Mouse (Mus musculus) spleen, postnatal 10 days (tissue): ENCODE measurements around the gene Ftsj1.
A peak's percentile ranks its signal among the peaks of the same experiment; 100 is the strongest.

Source experiments
- DNase-seq, 2 experiments: peaks; one replicate each; pipeline ENCODE4 v3.0.0; 2021 to 2022; ENCODE audit warnings: low spot score in 2 of 2

Gene Ftsj1

GRCm38 (mm10) chrX:8252334-8253285, at the start of gene Ftsj1:
Gene Ftsj1 (minus strand): TSS chrX:8252406.
- peak; percentile 73 to 90 for DNase-seq

DNA sequence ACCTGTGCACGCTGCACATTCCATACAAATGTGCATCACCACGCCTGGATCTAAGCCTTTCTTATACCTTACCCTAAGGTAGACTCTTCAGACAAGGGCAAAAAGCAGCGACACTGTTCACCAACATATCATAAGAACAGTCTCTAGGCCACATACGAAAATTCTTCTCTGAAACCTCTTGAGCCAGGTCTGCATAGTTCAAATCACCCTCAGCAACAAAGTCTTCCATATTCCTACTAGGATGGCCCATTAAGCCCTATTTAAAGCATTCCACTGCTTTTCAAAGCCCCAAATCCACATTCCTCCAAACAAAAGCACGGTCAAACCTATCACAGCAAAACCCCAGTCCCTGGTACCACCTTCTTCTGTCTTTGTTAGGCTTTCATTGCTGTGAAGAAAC, 36.4 kb upstream of the Ftsj1 start:
- no peak for DNase-seq

GRCm38 (mm10) chrX:8274056-8274455, 21.9 kb upstream of the Ftsj1 start:
- DNase-seq, result no peak

- DNase-seq, result peak; percentile 44 to 60
Measured at GRCm38 (mm10) chrX:8272000-8272399, 19.8 kb upstream of the Ftsj1 start.

DNA sequence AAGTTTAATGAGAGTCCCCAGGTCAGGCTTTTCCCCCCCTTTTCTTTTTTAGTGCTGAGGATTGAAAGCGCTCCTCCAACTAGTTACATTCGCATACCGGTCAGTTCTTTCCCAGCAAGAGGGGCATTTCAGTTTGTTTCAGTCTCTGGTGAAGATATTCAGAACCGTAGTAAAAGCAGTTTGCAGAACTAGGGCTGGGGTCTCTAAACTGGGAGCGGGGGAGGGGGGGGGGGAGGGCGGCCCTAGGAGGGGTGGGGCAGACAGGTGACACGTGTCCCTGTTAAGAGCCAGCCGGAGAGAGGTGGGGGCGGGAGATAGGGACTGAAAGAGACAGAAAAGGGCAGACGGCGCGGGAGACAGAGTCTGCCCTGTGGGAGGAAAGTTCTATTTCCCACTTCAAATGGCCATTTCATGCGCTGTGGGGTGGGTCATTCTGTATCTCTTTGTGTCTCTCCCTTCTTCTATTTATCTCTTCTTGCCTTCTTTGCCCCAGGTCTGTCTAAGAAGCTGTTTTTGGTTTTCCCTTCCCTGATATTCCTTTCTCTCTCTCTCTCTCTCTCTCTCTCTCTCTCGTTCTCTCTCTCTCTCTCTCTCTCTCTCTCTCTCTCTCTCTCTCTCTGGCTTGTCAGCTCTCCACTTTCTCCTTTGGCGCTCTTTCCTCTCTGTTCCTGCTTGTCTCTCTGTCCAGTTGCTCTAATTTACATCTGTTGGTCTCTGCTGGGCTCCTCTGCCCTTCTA, 19.0 kb upstream of the Ftsj1 start, which contains the start of gene Slc38a5:
Gene Slc38a5 (plus strand): TSS at position 51 of the 738 bp plus-strand sequence.
- DNase-seq, result peak in 1 of 2 experiments; percentile 41

DNA sequence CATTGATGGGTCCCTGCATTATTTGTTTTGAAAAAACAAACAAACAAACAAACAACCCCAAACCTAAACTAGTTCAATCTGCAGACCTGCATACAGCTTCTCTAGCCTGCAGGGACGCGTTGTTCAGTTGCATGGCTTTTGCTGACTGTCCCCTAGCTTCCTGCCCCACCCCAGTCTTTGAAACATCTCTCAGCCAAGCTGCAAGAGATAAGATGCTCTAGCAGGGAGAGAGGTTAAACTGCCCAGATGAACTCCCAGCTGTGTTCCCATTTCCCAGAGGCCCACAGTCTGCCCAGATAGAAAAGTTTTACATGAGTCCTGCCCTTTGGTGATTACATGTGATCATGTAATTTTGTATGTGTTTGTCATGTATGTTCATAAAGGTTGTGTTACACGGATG, 12.0 kb upstream of the Ftsj1 start:
- no peak for DNase-seq

- DNase-seq, result no peak
Measured at GRCm38 (mm10) chrX:8263156-8263804, 11.1 kb upstream of the Ftsj1 start.

DNA sequence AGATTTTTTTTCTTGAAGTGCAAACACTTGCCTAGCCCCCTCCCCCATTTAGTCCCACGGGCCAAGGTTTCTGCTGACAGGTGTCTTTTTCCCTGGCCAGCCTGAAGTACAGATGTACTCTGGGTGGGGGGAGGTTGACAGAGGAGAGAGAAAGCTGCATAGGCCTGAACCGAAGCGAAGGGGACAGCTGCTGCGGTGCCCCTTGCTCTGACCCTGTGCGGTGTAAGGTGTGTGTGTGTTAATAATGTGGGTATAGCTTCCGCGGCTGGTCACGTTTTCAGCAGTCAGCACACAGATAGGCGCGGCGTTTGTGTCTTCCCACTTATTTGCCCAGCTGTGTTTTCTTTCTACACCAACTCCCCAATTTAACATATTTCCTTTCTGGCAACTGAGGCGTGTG, 7.3 kb upstream of the Ftsj1 start:
- DNase-seq, result no peak

DNA sequence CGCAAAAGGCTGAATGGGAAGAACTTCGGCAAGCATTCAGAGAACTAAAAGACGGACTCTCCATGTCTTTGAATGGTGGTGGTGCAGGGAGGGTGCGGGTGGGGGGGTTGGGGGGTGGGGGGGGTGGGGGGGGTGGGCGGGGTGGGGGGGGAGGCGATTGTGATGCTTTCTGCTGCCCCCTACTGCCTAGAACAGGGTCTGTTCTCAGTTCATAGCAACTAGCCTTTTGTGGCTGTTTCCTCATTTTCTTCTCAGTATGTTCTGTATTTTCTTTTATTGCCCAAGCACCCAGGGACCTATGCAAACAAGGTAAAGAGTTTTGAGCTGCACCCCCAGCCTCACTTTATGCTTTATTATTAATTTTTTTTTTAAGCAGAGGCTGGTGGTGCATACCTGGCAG, 3.6 kb upstream of the Ftsj1 start:
- no peak for DNase-seq

DNA sequence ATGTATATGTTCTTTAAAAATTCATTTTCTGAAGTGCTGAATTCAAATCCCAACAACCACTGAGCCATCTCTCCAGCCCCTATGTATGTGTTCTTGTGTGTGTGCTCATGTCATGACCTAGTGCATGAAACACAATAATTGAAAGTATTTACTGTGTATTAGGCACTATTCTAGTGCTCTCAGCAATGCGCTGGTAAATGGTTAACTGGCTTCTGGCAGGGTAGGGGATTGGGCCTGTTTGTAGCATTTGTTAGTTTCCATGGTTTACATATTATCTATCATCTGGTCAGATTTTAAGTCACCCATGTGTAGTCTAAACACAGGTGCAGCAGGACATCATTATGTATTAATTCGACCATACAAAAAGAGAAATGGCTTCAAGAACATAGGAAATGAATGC, 1.5 kb upstream of the Ftsj1 start:
- DNase-seq, result no peak

DNA sequence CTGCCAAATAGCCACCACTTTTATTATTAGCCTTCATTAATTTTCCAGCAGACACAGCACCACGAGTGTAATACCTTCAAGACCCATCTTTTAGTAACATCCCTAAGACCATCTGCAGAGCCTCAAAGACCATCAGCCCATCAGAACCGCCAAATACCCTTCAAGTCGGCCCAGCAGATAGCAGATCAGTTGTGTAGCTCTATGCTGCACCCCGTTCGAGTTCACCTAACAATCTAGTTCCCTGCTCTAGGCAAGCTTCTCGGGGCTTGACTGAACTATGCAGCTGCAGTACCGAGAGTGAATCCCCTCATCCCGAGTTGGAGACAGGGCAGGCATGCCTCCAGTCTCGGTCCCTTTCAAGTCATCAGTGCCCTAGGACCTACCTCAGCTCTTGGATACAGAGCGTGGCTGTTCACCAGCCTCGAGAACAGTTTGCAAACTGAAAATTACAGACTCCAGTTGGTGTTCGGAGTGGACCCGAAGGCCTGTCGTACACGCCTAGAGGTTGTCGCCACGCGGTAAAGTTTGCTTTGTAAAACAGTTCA, 345 bp downstream of the Ftsj1 start:
- DNase-seq, result peak in 1 of 2 experiments; percentile 63

DNA sequence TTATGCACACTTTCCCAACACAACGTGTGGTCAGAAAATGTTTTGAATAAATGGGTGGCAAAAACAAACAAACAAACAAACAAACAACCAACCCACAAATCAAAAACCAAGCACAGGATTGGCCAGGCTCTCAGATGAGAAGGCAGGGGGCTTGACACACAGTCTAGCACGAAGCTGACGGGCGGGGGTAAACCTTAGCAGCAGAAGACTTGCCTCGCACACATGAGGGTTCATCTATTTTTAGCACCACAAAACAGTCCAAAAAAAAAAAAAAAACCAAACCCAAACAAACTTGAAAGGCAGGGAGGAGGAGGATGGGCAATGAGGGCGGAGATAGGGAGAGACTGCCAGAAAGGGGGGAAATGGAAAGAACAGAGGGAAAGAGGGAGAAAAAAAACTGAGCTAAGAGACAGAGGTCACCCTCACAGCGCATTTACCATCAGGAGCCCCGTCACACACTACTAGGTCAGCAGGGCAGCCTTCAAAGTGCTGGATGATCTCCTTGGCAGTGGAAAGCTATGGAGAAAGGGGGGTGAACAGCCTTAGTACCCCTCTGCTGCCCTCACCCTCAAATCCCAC, 3.6 kb downstream of the Ftsj1 start:
- DNase-seq, result no peak

DNA sequence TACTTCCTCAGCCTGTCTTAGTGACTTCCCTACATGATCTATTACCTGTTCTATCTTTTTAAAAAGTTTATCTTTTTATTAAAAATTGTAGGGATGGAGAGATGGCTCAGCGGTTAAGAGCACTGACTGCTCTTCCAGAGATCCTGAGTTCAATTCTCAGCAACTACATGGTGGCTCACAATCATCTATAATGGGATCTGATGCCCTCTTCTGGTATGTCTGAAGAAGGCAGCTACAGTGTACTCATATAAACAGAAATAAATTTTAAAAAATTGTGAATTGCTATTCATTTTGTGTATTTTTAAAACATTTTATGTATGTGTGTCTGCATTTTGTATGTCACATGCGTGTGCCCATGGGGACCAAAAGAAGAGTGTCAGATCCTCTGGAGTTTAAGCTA, 4.5 kb downstream of the Ftsj1 start:
- DNase-seq, result no peak

DNA sequence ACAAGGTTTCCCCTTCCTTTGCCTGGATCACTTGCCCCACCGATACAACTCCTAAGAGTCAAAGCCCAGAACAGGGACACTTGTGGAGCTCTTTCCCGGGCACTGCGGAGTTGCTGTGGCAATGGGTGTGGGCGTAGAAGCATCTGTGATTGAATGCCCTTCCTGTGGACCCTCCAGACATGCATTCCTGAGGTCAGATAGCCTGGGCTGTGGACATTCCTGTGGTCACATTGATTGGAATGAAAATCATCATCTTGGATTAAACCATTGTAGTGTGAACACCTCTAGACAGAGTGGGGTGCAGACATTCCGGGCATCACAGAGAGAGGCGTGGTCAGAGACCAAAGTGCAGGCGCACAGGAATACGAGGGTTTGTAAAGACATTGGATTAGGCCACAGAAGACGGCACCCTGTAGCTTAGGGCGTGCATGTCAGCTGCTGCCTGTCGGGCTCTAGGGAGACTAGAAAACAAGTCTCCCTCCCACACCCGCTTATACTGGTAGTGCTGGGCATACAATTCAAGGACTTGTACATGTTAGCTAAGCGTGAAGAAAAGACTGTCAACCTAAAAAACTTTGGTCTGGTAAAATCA, 13.3 kb downstream of the Ftsj1 start:
- no peak for DNase-seq

DNA sequence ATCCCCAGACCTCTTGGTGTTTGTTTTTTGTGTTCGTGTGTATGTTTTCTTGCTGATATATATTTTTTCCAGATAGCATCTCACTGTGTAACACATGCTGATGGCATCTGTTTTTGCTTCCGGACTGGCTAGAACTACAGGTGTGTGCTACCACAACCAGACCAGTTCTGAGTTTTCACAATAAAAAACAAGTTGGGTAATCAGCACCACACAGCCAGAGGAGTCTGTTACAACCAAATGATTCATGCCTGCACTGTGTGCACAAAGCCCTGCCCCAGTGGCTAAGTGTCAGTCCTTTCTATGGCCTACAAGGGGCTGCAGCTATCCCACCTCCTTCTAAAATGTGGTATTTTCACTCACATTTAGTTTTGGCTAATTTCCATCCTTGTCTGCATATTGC, 15.5 kb downstream of the Ftsj1 start:
- no peak for DNase-seq

- DNase-seq, result no peak
Measured at GRCm38 (mm10) chrX:8233602-8234001, 18.6 kb downstream of the Ftsj1 start.

GRCm38 (mm10) chrX:8230272-8230671, 21.9 kb downstream of the Ftsj1 start:
- DNase-seq, result peak in 1 of 2 experiments; percentile 35

GRCm38 (mm10) chrX:8223473-8223872, 28.7 kb downstream of the Ftsj1 start:
- no peak for DNase-seq

DNA sequence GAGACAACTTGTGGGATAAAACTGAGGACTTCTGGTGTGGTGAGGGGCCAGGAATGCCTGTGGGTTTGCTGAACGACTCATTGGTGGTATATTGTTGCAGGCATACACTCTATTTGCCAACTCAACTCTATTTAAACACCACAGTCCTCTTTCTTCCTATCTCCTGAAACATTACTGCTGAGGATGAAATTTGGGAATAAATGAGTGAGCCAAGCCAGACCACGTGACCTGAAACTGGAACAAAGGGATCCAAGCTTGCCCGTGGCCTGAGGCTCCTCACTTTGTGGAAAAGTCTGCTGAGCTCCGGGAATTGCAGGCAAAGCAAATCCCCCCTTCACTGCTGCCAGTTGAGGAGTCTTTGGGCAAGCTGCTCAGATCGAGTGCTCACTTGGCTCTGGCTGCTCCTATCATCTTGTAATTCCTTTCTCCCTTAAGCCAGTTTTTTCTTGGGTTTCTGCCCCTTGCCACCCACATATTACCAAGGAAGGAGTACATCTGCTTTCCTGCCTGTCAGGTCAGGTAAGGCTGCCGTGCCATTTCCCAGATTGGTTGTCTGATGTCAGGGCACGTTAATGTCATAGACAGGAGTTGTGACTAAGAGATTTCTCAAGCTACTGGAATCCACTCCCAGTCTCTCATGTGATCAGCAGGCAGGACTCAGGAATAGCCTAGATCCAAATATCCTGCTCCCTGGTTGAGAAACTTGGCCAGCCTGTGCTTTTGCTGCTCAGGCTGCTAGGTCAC, 29.4 kb downstream of the Ftsj1 start:
- no peak for DNase-seq

- DNase-seq, result no peak
Measured at GRCm38 (mm10) chrX:8222296-8222677, 29.9 kb downstream of the Ftsj1 start.
